Mouse (Mus musculus) liver, adult 2 months (tissue): ENCODE data around the gene Gm10439. TPM values are rescaled to one million over a fixed set of nuclear protein-coding genes. Genes with fewer than 3 reads are reported as not detected.
"Not testable (repeated sequence)": the region's sequence is repeated elsewhere in the genome, so short reads cannot be mapped to it uniquely, and the experiment has no call there.

ENCODE experiments used
- DNase-seq: peaks from one replicate; pipeline ENCODE4 v3.0.0-alpha.2; 2011; ENCODE audit warnings: low read depth, low spot score; ENCODE audit errors: extremely low read depth
- H3K27ac ChIP-seq: fragments of 200-500 bp; replicated peaks from 2 replicates; pipeline ENCODE4 v1.5.1; 2012; ENCODE audit warnings: low read depth, mild to moderate bottlenecking, control low read depth, inconsistent platforms, low read length; ENCODE audit not compliant: insufficient read depth
- H3K27me3 ChIP-seq: fragments of 200-500 bp; 2 replicates; pipeline ENCODE4 v1.6.1; 2012; ENCODE audit warnings: mild to moderate bottlenecking, moderate library complexity, low read length, inconsistent platforms; ENCODE audit not compliant: control insufficient read depth, insufficient read depth
- H3K36me3 ChIP-seq: fragments of 200-500 bp; 2 replicates; pipeline ENCODE4 v1.6.1; 2012; ENCODE audit warnings: low read length, inconsistent platforms; ENCODE audit not compliant: control insufficient read depth, insufficient read depth
- H3K4me1 ChIP-seq: fragments of 200-500 bp; 2 replicates; pipeline ENCODE4 v1.6.1; 2011; ENCODE audit warnings: low read length; ENCODE audit not compliant: control insufficient read depth, insufficient read depth
- H3K4me3 ChIP-seq: fragments of 200-500 bp; 2 replicates; pipeline ENCODE4 v1.5.1; 2011; ENCODE audit warnings: low read depth, mild to moderate bottlenecking, control low read depth, low read length, moderate library complexity; ENCODE audit not compliant: insufficient read depth
- H3K79me2 ChIP-seq: fragments of 200-500 bp; 2 replicates; pipeline ENCODE4 v1.6.1; 2012; ENCODE audit warnings: inconsistent platforms, mild to moderate bottlenecking, low read length, moderate library complexity; ENCODE audit not compliant: control insufficient read depth, insufficient read depth
- H3K9ac ChIP-seq: fragments of 200-500 bp; 2 replicates; pipeline ENCODE4 v1.6.1; 2012; ENCODE audit warnings: low read depth, mild to moderate bottlenecking, control low read depth, inconsistent platforms, low read length
- WGBS: fragments of 180-500 bp; shearing (Covaris S2); methylation state at CpG from one replicate; pipeline ENCODE4 v1.1.7; 2018; 5-methylcytosine and 5-hydroxymethylcytosine counted together
- polyA plus RNA-seq: library from polyadenylated mRNA; depleted of rRNA; stranded (reverse); fragments of >200 nt; gene quantifications from 2 replicates; pipeline ENCODE4 v1.2.3, GENCODE M21; 2012; rRNA removed
- total RNA-seq: library from RNA; depleted of rRNA; stranded (reverse); fragments of >200 nt; gene quantifications from 2 replicates; pipeline ENCODE4 v1.2.3, GENCODE M21; 2014; rRNA removed

Gm10439 gene
- total RNA-seq (not detected in 2 replicates), polyA plus RNA-seq (not detected in 2 replicates)

DNA sequence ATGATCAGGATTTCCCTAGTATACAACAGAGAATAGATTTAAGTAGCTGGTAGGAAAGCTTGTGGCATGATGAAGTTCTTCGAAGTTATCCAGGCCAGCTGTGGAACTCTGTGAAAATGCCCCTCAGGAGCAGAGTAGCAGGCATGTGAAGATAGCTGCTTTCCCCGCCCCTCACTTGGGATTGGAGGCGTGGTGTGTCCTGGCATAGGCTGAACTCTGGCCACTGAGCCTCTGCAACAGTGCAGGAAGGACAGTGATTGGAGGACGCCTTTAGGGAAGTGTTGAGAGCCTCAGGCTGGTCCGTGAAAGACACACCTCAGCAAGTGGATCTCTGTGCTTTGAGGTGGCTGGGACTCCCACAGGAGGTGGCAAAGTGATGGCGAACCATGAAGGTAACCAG is at the start of gene Gm10439:
TSS of gene Gm10439 (plus strand) at position 301 of the 400 bp plus-strand sequence.
- not testable (repeated sequence) for H3K4me3 ChIP-seq, H3K27ac ChIP-seq, H3K36me3 ChIP-seq, H3K27me3 ChIP-seq, DNase-seq, H3K4me1 ChIP-seq, H3K79me2 ChIP-seq, H3K9ac ChIP-seq
- WGBS: no CpG with 5 or more reads among the region's 6 CpGs

Other genes with a start within 250 kb of the Gm10439 start
- not detected in 2 replicates for gene Gm15085, start 147.0 kb upstream of the Gm10439 start, total RNA-seq
- gene Gm15085, start 147.0 kb upstream of the Gm10439 start, polyA plus RNA-seq: not detected in 2 replicates
- not detected in 2 replicates for gene Gm15097, start 189.9 kb downstream of the Gm10439 start, total RNA-seq
- not detected in 2 replicates for gene Gm15097, start 189.9 kb downstream of the Gm10439 start, polyA plus RNA-seq